Mouse (Mus musculus) megakaryocyte, embryonic 14.5 days (primary cell): ENCODE measurements at regions not wholly inside any gene's neighbourhood (a gene's known extent, or its start where the extent isn't known, plus 50 kb on each side); places are given as distances from the start of the nearest gene placed in this dataset.

Source experiments
- FLI1 ChIP-seq: IDR thresholded peaks from 2 replicates; pipeline ENCODE4 v1.6.1; 2012; ENCODE audit warnings: low read length, inconsistent platforms, mixed read lengths
- GATA1 ChIP-seq: IDR thresholded peaks from 3 replicates; pipeline ENCODE4 v1.6.1; 2012; ENCODE audit warnings: mixed read lengths, low read length, inconsistent platforms, borderline replicate concordance

DNA sequence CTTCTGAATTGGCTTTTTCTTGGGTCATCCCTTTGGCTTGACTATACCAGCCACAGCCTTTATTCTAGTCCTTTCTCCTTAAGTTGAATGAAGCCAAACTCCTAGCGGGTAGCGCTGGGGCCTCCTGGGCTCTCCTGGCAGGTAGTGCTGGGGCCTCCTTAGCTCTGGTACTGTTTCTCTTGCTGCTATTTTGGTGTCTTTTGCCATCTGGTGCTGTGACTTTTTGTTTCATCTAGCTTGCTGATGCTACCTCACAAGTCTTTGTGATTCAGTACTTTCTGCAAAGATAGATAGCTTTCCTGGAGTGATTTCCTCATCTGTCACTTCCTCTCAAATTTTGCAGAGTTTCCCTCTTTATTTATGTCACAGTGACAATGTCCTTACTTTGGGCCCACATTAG is 90.1 kb downstream of the Tmem200c start:
- TF ChIP-seq GATA1 (no peak), FLI1 (no peak)
